Mouse (Mus musculus): ENCODE results near the gene Acrbp. TPM values are rescaled to one million over a fixed set of nuclear protein-coding genes. Genes with fewer than 3 reads are reported as not detected.

The Acrbp gene
- polyA plus RNA-seq, 1 experiment from 2014 or later, result 13.3 TPM

GRCm38 (mm10) chr6:125112553-125112952 lies 63.1 kb downstream of the Acrbp start:
- no peaks in the 10 kb centered on the region for H3K27me3 ChIP-seq (ENCODE audit: control insufficient read depth, insufficient read depth, low read length)
- ATAC-seq (ENCODE audit: insufficient number of reproducible peaks, low FRiP score, low TSS enrichment, low read depth), result no peak
- H3K9me3 ChIP-seq (ENCODE audit: control insufficient read depth, low read length), result no peaks in the 10 kb centered on the region
- H3K9ac ChIP-seq (ENCODE audit: low read length), result no peak overlapping the region
- H3K27ac ChIP-seq (replicated peaks; ENCODE audit: low read depth, low read length), result no peak overlapping the region
- no peak overlapping the region for H3K4me3 ChIP-seq (ENCODE audit: low read depth, low read length)
- no peaks in the 10 kb centered on the region for H3K4me1 ChIP-seq (ENCODE audit: control insufficient read depth, insufficient read depth, low read length)
- WGBS, result 94% methylated on average over 11 of the region's 11 CpGs
- no peak overlapping the region for H3K4me2 ChIP-seq (ENCODE audit: low read depth, severe bottlenecking)
- H3K36me3 ChIP-seq (ENCODE audit: control insufficient read depth, insufficient read depth, low read length), result peaks cover 70% of the 10 kb centered on the region
- DNase-seq (ENCODE audit: low spot score), result no peak

Small RNA genes lying within 50 kb of the gene (microRNA-seq; reads per million reads assigned to microRNA genes)
- not detected for gene Mir7045

Other genes starting within 250 kb of the Acrbp start
- 5.3 and 5.5 TPM in 2 replicates for gene Spsb2, start 241.0 kb upstream of the Acrbp start, polyA plus RNA-seq (2014; fragmentation: Nextera tagmentation; extraction: Ambion mirVana)
- gene Tpi1, start 235.4 kb upstream of the Acrbp start, polyA plus RNA-seq (2014; fragmentation: Nextera tagmentation; extraction: Ambion mirVana), result 724 and 825 TPM in 2 replicates
- gene Usp5, start 220.2 kb upstream of the Acrbp start, polyA plus RNA-seq (2014; fragmentation: Nextera tagmentation; extraction: Ambion mirVana), result 152 and 153 TPM in 2 replicates
- 243 and 249 TPM in 2 replicates for gene Cdca3, start 220.1 kb upstream of the Acrbp start, polyA plus RNA-seq (2014; fragmentation: Nextera tagmentation; extraction: Ambion mirVana)
- 0.40 and 0.43 TPM in 2 replicates for gene Gnb3, start 209.4 kb upstream of the Acrbp start, polyA plus RNA-seq (2014; fragmentation: Nextera tagmentation; extraction: Ambion mirVana)
- gene P3h3, start 191.9 kb upstream of the Acrbp start, polyA plus RNA-seq (2014; fragmentation: Nextera tagmentation; extraction: Ambion mirVana), result 23.1 and 25.4 TPM in 2 replicates
- 0.92 and 0.98 TPM in 2 replicates for gene Gpr162, start 185.7 kb upstream of the Acrbp start, polyA plus RNA-seq (2014; fragmentation: Nextera tagmentation; extraction: Ambion mirVana)
- 0.06 TPM in 1 of 2 replicates, not detected in the other for gene Cd4, start 161.5 kb upstream of the Acrbp start, polyA plus RNA-seq (2014; fragmentation: Nextera tagmentation; extraction: Ambion mirVana)
- 0.88 and 1.4 TPM in 2 replicates for gene Lag3, start 138.0 kb upstream of the Acrbp start, polyA plus RNA-seq (2014; fragmentation: Nextera tagmentation; extraction: Ambion mirVana)
- gene Ptms, start 129.6 kb upstream of the Acrbp start, polyA plus RNA-seq (2014; fragmentation: Nextera tagmentation; extraction: Ambion mirVana), result 221 and 223 TPM in 2 replicates
- gene Mlf2, start 118.3 kb upstream of the Acrbp start, polyA plus RNA-seq (2014; fragmentation: Nextera tagmentation; extraction: Ambion mirVana), result 406 and 414 TPM in 2 replicates
- 126 and 129 TPM in 2 replicates for gene Cops7a, start 84.2 kb upstream of the Acrbp start, polyA plus RNA-seq (2014; fragmentation: Nextera tagmentation; extraction: Ambion mirVana)
- 2.2 and 2.4 TPM in 2 replicates for gene Pianp, start 53.0 kb upstream of the Acrbp start, polyA plus RNA-seq (2014; fragmentation: Nextera tagmentation; extraction: Ambion mirVana)
- gene Zfp384, start 40.5 kb upstream of the Acrbp start, polyA plus RNA-seq (2014; fragmentation: Nextera tagmentation; extraction: Ambion mirVana), result 11.0 and 12.9 TPM in 2 replicates
- 128 and 134 TPM in 2 replicates for gene Ing4, start 9.9 kb upstream of the Acrbp start, polyA plus RNA-seq (2014; fragmentation: Nextera tagmentation; extraction: Ambion mirVana)
- gene Lpar5, start 18.2 kb downstream of the Acrbp start, polyA plus RNA-seq (2014; fragmentation: Nextera tagmentation; extraction: Ambion mirVana), result 0.32 TPM in 1 of 2 replicates, not detected in the other
- 110 and 117 TPM in 2 replicates for gene Chd4, start 46.3 kb downstream of the Acrbp start, polyA plus RNA-seq (2014; fragmentation: Nextera tagmentation; extraction: Ambion mirVana)
- gene Nop2, start 82.2 kb downstream of the Acrbp start, polyA plus RNA-seq (2014; fragmentation: Nextera tagmentation; extraction: Ambion mirVana), result 71.4 and 76.3 TPM in 2 replicates
- gene Iffo1, start 95.6 kb downstream of the Acrbp start, polyA plus RNA-seq (2014; fragmentation: Nextera tagmentation; extraction: Ambion mirVana), result 12.7 and 14.5 TPM in 2 replicates
- 2,642 and 2,787 TPM in 2 replicates for gene Gapdh, start 116.8 kb downstream of the Acrbp start, polyA plus RNA-seq (2014; fragmentation: Nextera tagmentation; extraction: Ambion mirVana)
- gene Ncapd2, start 142.0 kb downstream of the Acrbp start, polyA plus RNA-seq (2014; fragmentation: Nextera tagmentation; extraction: Ambion mirVana), result 181 and 182 TPM in 2 replicates
- gene Mrpl51, start 142.1 kb downstream of the Acrbp start, polyA plus RNA-seq (2014; fragmentation: Nextera tagmentation; extraction: Ambion mirVana), result 216 and 218 TPM in 2 replicates
- 2.3 and 2.6 TPM in 2 replicates for gene Vamp1, start 165.9 kb downstream of the Acrbp start, polyA plus RNA-seq (2014; fragmentation: Nextera tagmentation; extraction: Ambion mirVana)
- 0.82 and 0.87 TPM in 2 replicates for gene Tapbpl, start 182.2 kb downstream of the Acrbp start, polyA plus RNA-seq (2014; fragmentation: Nextera tagmentation; extraction: Ambion mirVana)
- gene Cd27, start 187.3 kb downstream of the Acrbp start, polyA plus RNA-seq (2014; fragmentation: Nextera tagmentation; extraction: Ambion mirVana), result 0.89 and 1.4 TPM in 2 replicates
- gene Tuba3a, start 236.4 kb downstream of the Acrbp start, polyA plus RNA-seq (2014; fragmentation: Nextera tagmentation; extraction: Ambion mirVana), result 0.35 TPM in 1 of 2 replicates, not detected in the other

Measured in limb, embryonic 11.5 days (tissue).